Mouse (Mus musculus) MEL (cell line): Measurements from ENCODE around the gene Zyx. TPM values are rescaled to one million over a fixed set of nuclear protein-coding genes. Genes with fewer than 3 reads are reported as not detected.

Source experiments
- DNase-seq: peaks from one replicate; pipeline ENCODE4 v3.0.0; 2011; ENCODE audit warnings: low read depth, low spot score
- H3K27ac ChIP-seq: 2 replicates; pipeline ENCODE4 v1.5.1; 2012; ENCODE audit warnings: low read depth, mild to moderate bottlenecking, control low read depth, low read length, moderate library complexity; ENCODE audit not compliant: control insufficient read depth
- H3K27me3 ChIP-seq, 2 experiments: fragments of 150-350 bp in 1 of 2; sonication (generic) in 1 of 2; 2 replicates each; pipeline ENCODE4 v1.6.1; 2012; ENCODE audit warnings: low read length in 2 of 2, mild to moderate bottlenecking in 2 of 2, improper control_type of control experiment in 1 of 2, moderate library complexity in 1 of 2; ENCODE audit not compliant: insufficient read depth in 2 of 2, control insufficient read depth in 1 of 2
- H3K36me3 ChIP-seq, 2 experiments: 2 replicates each; pipeline ENCODE4 v1.6.1; 2012 to 2014; ENCODE audit warnings: low read length in 2 of 2, improper control_type of control experiment in 1 of 2, inconsistent platforms in 1 of 2, mild to moderate bottlenecking in 1 of 2; ENCODE audit not compliant: insufficient read depth in 2 of 2, control insufficient read depth in 1 of 2
- H3K4me1 ChIP-seq, 2 experiments: fragments of 150-350 bp in 1 of 2; sonication (generic) in 1 of 2; 2 replicates each; pipeline ENCODE4 v1.6.1; 2012; ENCODE audit warnings: low read length in 2 of 2, improper control_type of control experiment in 1 of 2, mild to moderate bottlenecking in 1 of 2; ENCODE audit not compliant: insufficient read depth in 2 of 2, control insufficient read depth in 1 of 2
- H3K4me3 ChIP-seq, 2 experiments: fragments of 150-350 bp in 1 of 2; sonication (generic) in 1 of 2; 2 replicates each; pipeline ENCODE4 v1.5.1; 2012; ENCODE audit warnings: low read depth in 2 of 2, low read length in 2 of 2, mild to moderate bottlenecking in 2 of 2, moderate library complexity in 2 of 2, control low read depth in 1 of 2, improper control_type of control experiment in 1 of 2; ENCODE audit not compliant: control insufficient read depth in 1 of 2, insufficient read depth in 1 of 2
- H3K79me2 ChIP-seq: 2 replicates; pipeline ENCODE4 v1.6.1; 2012; ENCODE audit warnings: mild to moderate bottlenecking, low read length, moderate library complexity; ENCODE audit not compliant: control insufficient read depth, poor library complexity, insufficient read depth
- H3K9ac ChIP-seq: 2 replicates; pipeline ENCODE4 v1.6.1; 2012; ENCODE audit warnings: low read depth, mild to moderate bottlenecking, control low read depth, low read length, moderate library complexity; ENCODE audit not compliant: control insufficient read depth, poor library complexity, severe bottlenecking
- H3K9me3 ChIP-seq: fragments of 150-350 bp; sonication (generic); replicated peaks from 2 replicates; pipeline ENCODE4 v1.6.1; 2012; ENCODE audit warnings: mild to moderate bottlenecking, low read length, improper control_type of control experiment, moderate library complexity; ENCODE audit not compliant: insufficient read depth
- CHD1 ChIP-seq: IDR thresholded peaks from 2 replicates; pipeline ENCODE4 v1.6.1; 2012; ENCODE audit warnings: low read depth, mild to moderate bottlenecking, inconsistent platforms, low read length, improper control_type of control experiment
- CHD2 ChIP-seq: IDR thresholded peaks from 2 replicates; pipeline ENCODE4 v1.6.1; 2011; ENCODE audit warnings: low read length, improper control_type of control experiment
- CTCF ChIP-seq, 3 experiments: IDR thresholded peaks in 2 of 3; conservative IDR thresholded peaks in 1 of 3; 2 replicates each; pipeline ENCODE4 v1.5.1; 2011 to 2012; ENCODE audit warnings: low read length in 3 of 3, low read depth in 2 of 3, mild to moderate bottlenecking in 2 of 3, improper control_type of control experiment in 1 of 3, inconsistent platforms in 1 of 3, mixed read lengths in 1 of 3, moderate library complexity in 1 of 3; ENCODE audit not compliant: control insufficient read depth in 1 of 3, insufficient read depth in 1 of 3, poor library complexity in 1 of 3, severe bottlenecking in 1 of 3
- E2F4 ChIP-seq: IDR thresholded peaks from 2 replicates; pipeline ENCODE4 v1.6.1; 2011; ENCODE audit warnings: low read depth, low read length, improper control_type of control experiment, borderline replicate concordance
- ETS1 ChIP-seq: IDR thresholded peaks from 2 replicates; pipeline ENCODE4 v1.6.1; 2012; ENCODE audit warnings: low read depth, mild to moderate bottlenecking, inconsistent platforms, low read length, improper control_type of control experiment, moderate library complexity
- GABPA ChIP-seq: IDR thresholded peaks from 2 replicates; pipeline ENCODE4 v1.6.1; 2012; ENCODE audit warnings: low read depth, mild to moderate bottlenecking, inconsistent platforms, low read length, improper control_type of control experiment, moderate library complexity
- GATA1 ChIP-seq: IDR thresholded peaks from 2 replicates; pipeline ENCODE4 v1.6.1; 2011; ENCODE audit warnings: low read depth, low read length, improper control_type of control experiment
- JUND ChIP-seq: IDR thresholded peaks from 2 replicates; pipeline ENCODE4 v1.6.1; 2011; ENCODE audit warnings: low read depth, mild to moderate bottlenecking, improper control_type of control experiment, low read length
- MAFK ChIP-seq: IDR thresholded peaks from 2 replicates; pipeline ENCODE4 v1.6.1; 2011; ENCODE audit warnings: low read depth, mild to moderate bottlenecking, low read length, improper control_type of control experiment, borderline replicate concordance
- MAX ChIP-seq: IDR thresholded peaks from 2 replicates; pipeline ENCODE4 v1.6.1; 2011; ENCODE audit warnings: low read length, improper control_type of control experiment
- MAZ ChIP-seq: IDR thresholded peaks from 2 replicates; pipeline ENCODE4 v1.6.1; 2012; ENCODE audit warnings: low read depth, mild to moderate bottlenecking, inconsistent platforms, low read length, improper control_type of control experiment
- POLR2A ChIP-seq, 2 experiments: IDR thresholded peaks; 2 replicates each; pipeline ENCODE4 v1.6.1; 2011 to 2012; ENCODE audit warnings: low read length in 2 of 2, mild to moderate bottlenecking in 2 of 2, control low read depth in 1 of 2, improper control_type of control experiment in 1 of 2, low read depth in 1 of 2, moderate library complexity in 1 of 2; ENCODE audit not compliant: control insufficient read depth in 1 of 2, insufficient read depth in 1 of 2, poor library complexity in 1 of 2
- POLR2AphosphoS2 ChIP-seq: IDR thresholded peaks from 2 replicates; pipeline ENCODE4 v1.6.1; 2011; ENCODE audit warnings: low read length, improper control_type of control experiment
- RCOR1 ChIP-seq: IDR thresholded peaks from 2 replicates; pipeline ENCODE4 v1.6.1; 2012; ENCODE audit warnings: low read depth, mild to moderate bottlenecking, inconsistent platforms, low read length, improper control_type of control experiment
- SMC3 ChIP-seq: IDR thresholded peaks from 2 replicates; pipeline ENCODE4 v1.6.1; 2011; ENCODE audit warnings: low read depth, low read length, improper control_type of control experiment
- TCF12 ChIP-seq: IDR thresholded peaks from 2 replicates; pipeline ENCODE4 v1.6.1; 2014; ENCODE audit warnings: low read depth, mild to moderate bottlenecking, inconsistent platforms, low read length, improper control_type of control experiment, moderate library complexity
- UBTF ChIP-seq: IDR thresholded peaks from 2 replicates; pipeline ENCODE4 v1.6.1; 2012; ENCODE audit warnings: low read depth, mild to moderate bottlenecking, inconsistent platforms, low read length, improper control_type of control experiment, moderate library complexity, borderline replicate concordance; ENCODE audit not compliant: insufficient read depth
- ZC3H11A ChIP-seq: IDR thresholded peaks from 2 replicates; pipeline ENCODE4 v1.6.1; 2012; ENCODE audit warnings: low read depth, mild to moderate bottlenecking, inconsistent platforms, low read length, improper control_type of control experiment
- ZMIZ1 ChIP-seq: IDR thresholded peaks from 2 replicates; pipeline ENCODE4 v1.6.1; 2012; ENCODE audit warnings: low read depth, mild to moderate bottlenecking, inconsistent platforms, low read length, improper control_type of control experiment, moderate library complexity
- ZNF384 ChIP-seq: IDR thresholded peaks from 2 replicates; pipeline ENCODE4 v1.6.1; 2012; ENCODE audit warnings: low read depth, mild to moderate bottlenecking, inconsistent platforms, low read length, improper control_type of control experiment
- polyA plus RNA-seq, 2 experiments: library from polyadenylated mRNA; stranded (reverse) in 1 of 2; unstranded in 1 of 2; fragments of >175 nt in 1 of 2; fragments of >200 nt in 1 of 2; gene quantifications; 2 replicates each; pipeline versions ENCODE4 v1.2.1 to v1.2.4; 2012; ENCODE audit warnings: low replicate concordance in 2 of 2, low read depth in 1 of 2; ENCODE audit not compliant: insufficient read length in 2 of 2, insufficient read depth in 1 of 2, missing spikeins in 1 of 2
- total RNA-seq: library from RNA; depleted of rRNA; stranded (reverse); fragments of 300-350 nt; gene quantifications from 2 replicates; pipeline ENCODE4 v1.2.3, GENCODE M21; 2012

Zyx gene
- total and polyA plus RNA-seq, 3 experiments = 7.0 to 48.4 TPM; not detected in 1

GRCm38 (mm10) chr6:42381221-42381620, 31.8 kb downstream of the Zyx start:
- Histone ChIP-seq H3K27ac (no peak overlapping the region), H3K9ac (no peak overlapping the region), H3K4me3 (no peak overlapping the region), H3K79me2 (no peaks in the 10 kb centered on the region), H3K9me3 (no peaks in the 10 kb centered on the region), H3K4me1 (no peaks in the 10 kb centered on the region), H3K27me3 (peaks cover 4 to 8% of the 10 kb centered on the region in 2 experiments), H3K36me3 (no peaks in the 10 kb centered on the region)
- no peak for DNase-seq
- no peak for TF ChIP-seq ZNF384
- TF ChIP-seq POLR2A (IDR thresholded peaks at IDR 0.05; ENCODE audit: control insufficient read depth in 1 of 2, insufficient read depth in 1 of 2, low read depth in 1 of 2, low read length in 2 of 2, poor library complexity in 1 of 2) = no peak
- no peak for TF ChIP-seq RCOR1
- no peak for TF ChIP-seq GATA1
- TF ChIP-seq SMC3 = no peak
- no peak for TF ChIP-seq JUND
- TF ChIP-seq GABPA = no peak

- Histone ChIP-seq H3K4me1 (no peaks in the 10 kb centered on the region), H3K9me3 (no peaks in the 10 kb centered on the region), H3K4me3 (no peak overlapping the region), H3K27ac (no peak overlapping the region), H3K27me3 (peaks cover 4 to 10% of the 10 kb centered on the region in 2 experiments), H3K79me2 (no peaks in the 10 kb centered on the region), H3K36me3 (no peaks in the 10 kb centered on the region), H3K9ac (no peak overlapping the region)
- no peak for TF ChIP-seq POLR2A (IDR thresholded peaks at IDR 0.05; ENCODE audit: control insufficient read depth in 1 of 2, insufficient read depth in 1 of 2, low read depth in 1 of 2, low read length in 2 of 2, poor library complexity in 1 of 2)
- TF ChIP-seq CHD2 = no peak
- TF ChIP-seq E2F4 = no peak
- TF ChIP-seq UBTF = no peak
- no peak for TF ChIP-seq ZC3H11A
- TF ChIP-seq SMC3 = no peak
- TF ChIP-seq MAFK = no peak
- TF ChIP-seq CHD1 = no peak
- TF ChIP-seq MAZ = no peak
- no peak for TF ChIP-seq GABPA
- TF ChIP-seq ZNF384 = no peak
- TF ChIP-seq CTCF (IDR thresholded peaks at IDR 0.05 in 2 of 3, conservative IDR thresholded peaks at IDR 0.05 in 1 of 3; ENCODE audit: control insufficient read depth in 1 of 3, insufficient read depth in 1 of 3, low read depth in 2 of 3, low read length in 3 of 3, poor library complexity in 1 of 3, severe bottlenecking in 1 of 3) = no peak
- TF ChIP-seq POLR2AphosphoS2 = no peak
- TF ChIP-seq ETS1 = no peak
- TF ChIP-seq ZMIZ1 = no peak
- TF ChIP-seq TCF12 = no peak
- no peak for TF ChIP-seq MAX
- DNase-seq = no peak
These were observed 32.5 kb downstream of the Zyx start for GRCm38 (mm10) chr6:42381916-42382381.
